Mouse (Mus musculus) heart, postnatal 0 days (tissue): Measurements from ENCODE around the gene Prkag2.

Source experiments
- CTCF ChIP-seq: IDR thresholded peaks from 2 replicates; pipeline ENCODE4 v1.5.1; 2016; ENCODE audit warnings: antibody characterized with exemption, control low read depth, low read depth
- EP300 ChIP-seq: IDR thresholded peaks from 2 replicates; pipeline ENCODE4 v1.6.1; 2016; ENCODE audit warnings: antibody characterized with exemption, low read depth

GRCm38 (mm10) chr5:24895606-24896005, 204.8 kb downstream of the Prkag2 start:
- TF ChIP-seq CTCF (no peak), EP300 (no peak)
